Mouse (Mus musculus) brain, embryonic 14.5 days (tissue): ENCODE data around the gene Dmrt1.

ENCODE experiments used
- CTCF ChIP-seq: fragments of 200-500 bp; IDR thresholded peaks from 2 replicates; pipeline ENCODE4 v1.5.1; 2012; ENCODE audit warnings: inconsistent platforms, mild to moderate bottlenecking, moderate library complexity, borderline replicate concordance; ENCODE audit not compliant: insufficient read depth, insufficient read length; ENCODE audit errors: extremely low read depth
- POLR2A ChIP-seq: fragments of 200-500 bp; IDR thresholded peaks from 2 replicates; pipeline ENCODE4 v1.6.1; 2012; ENCODE audit warnings: mild to moderate bottlenecking, inconsistent platforms, borderline replicate concordance; ENCODE audit not compliant: poor library complexity, insufficient read depth, insufficient read length, severe bottlenecking; ENCODE audit errors: extremely low read depth

- TF ChIP-seq CTCF (no peak), POLR2A (no peak)
These were observed 20.3 kb downstream of the Dmrt1 start for GRCm38 (mm10) chr19:25525726-25526125.
